Mouse (Mus musculus) left cerebral cortex, postnatal 25 days (tissue): ENCODE measurements at regions not wholly inside any gene's neighbourhood (a gene's known extent, or its start where the extent isn't known, plus 50 kb on each side); places are given as distances from the start of the nearest gene placed in this dataset.

Experiments
- DNase-seq, 2 experiments: peaks; one replicate each; pipeline ENCODE4 v3.0.0; 2022; ENCODE audit warnings: low spot score in 2 of 2, mixed read lengths in 1 of 2
- intact Hi-C: fragments of 180-260 bp; cut with DNase I; formaldehyde crosslinking; loops from one replicate; pipeline ENCODE4 v1.15.1; 2025

DNA sequence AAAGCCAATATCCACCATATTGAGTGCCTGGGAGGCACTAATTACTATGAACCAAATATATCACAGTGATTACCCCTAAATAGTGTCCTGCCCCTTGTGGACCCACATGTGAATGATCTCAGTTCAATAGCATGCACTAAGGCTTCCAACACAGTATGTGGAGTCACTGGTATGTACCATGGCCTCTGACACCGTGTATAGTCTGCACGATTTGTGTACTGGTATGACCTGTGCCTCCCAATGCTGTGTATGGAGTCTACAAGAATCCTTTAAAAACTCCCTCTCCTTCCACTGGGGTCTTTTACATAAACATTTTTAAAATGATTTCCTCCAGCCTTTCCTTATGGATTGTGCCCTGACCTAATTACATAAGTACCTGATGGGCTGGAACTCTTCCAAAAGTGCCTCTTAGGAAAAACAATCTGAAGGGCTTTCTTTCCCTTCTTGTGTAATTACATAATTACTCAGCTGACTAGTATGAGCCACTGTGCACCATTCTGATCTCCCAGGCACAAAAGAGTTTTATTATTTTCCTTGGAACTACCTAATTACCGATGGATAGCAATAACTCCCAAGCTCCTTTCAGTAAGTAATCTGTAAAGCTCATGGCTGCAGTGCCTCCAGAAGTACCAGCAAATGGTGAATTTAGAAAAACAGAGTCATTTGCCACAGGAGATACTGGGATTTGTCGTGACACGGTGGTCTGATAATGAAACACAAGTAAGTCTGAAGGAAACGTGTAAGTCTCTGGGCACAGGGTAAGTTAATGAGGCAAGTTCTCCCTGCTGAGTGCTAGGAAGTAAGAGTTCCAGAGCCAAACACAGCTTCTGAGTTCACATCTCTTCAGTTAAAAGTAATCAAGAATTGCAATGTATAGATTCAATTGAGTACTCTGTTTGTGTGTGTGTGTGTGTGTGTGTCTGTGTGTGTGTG, 135.8 kb upstream of the Rarb start:
- no peak for DNase-seq
- intact Hi-C loops, result no loop called here

DNA sequence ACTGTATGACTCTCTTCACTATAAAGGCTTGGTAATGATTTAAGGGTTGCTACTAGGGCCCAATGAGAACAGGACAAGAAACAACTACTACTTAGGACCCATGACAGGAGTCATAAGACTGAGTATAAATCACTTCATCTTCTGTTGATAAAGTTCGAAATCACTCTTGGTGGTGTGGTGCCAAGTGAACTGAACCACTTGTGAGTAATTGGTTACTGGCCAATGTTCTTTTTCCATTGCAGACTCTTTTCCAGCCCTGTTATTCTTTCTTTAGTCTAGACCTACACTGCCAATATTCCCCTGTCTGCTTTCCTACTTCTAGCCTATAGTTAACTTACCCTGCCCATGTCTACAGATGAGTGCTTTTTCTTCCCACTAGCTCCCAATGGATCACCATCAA, 129.8 kb upstream of the Rarb start:
- DNase-seq, result no peak
- intact Hi-C loops, result no loop called here

GRCm38 (mm10) chr14:16944441-16944840, 125.5 kb upstream of the Rarb start:
- no peak for DNase-seq
- intact Hi-C loops, result no loop called here

DNA sequence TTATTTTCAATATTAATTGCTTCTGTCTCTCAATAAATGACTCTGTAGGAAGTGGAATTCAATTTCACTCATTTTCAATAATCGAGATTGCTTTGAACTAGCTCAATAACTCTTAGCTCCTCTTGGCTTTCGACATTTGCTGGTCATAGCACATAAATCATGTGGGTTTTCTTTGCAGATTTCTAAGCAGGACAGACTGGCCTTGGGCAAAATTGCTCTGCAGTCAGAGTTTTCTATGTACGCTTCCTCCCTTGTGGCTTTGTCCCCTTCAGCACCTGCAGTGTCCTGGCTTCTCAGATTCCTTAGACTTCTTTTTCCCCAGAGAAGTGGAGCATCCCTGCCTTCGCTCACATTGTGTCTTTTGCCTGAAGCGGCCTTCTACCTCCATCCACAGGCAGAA, 124.6 kb upstream of the Rarb start:
- no peak for DNase-seq
- intact Hi-C loops, result no loop called here

DNA sequence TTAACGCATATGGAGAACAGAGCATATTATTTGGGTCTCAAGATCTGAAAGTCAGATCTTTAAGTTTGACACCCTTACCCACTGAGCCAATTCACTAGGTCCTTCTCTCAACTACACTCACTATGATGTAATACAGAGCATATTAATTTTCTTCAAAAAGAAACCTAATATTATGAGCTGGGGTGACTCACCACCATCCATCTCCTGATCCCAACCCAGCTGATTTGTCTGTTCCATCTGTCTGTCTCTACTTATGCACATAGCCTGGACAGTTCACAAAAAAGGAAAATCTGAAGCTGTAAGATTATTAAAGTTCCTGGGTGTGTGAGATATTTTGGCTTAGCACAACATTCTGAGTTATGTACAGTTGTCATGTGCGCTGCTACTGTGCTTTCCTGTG, 108.2 kb upstream of the Rarb start:
- no peak for DNase-seq
- intact Hi-C loops, result no loop called here

GRCm38 (mm10) chr14:16901534-16902147, 82.7 kb upstream of the Rarb start:
- DNase-seq, result no peak
- intact Hi-C loops, result no loop called here

DNA sequence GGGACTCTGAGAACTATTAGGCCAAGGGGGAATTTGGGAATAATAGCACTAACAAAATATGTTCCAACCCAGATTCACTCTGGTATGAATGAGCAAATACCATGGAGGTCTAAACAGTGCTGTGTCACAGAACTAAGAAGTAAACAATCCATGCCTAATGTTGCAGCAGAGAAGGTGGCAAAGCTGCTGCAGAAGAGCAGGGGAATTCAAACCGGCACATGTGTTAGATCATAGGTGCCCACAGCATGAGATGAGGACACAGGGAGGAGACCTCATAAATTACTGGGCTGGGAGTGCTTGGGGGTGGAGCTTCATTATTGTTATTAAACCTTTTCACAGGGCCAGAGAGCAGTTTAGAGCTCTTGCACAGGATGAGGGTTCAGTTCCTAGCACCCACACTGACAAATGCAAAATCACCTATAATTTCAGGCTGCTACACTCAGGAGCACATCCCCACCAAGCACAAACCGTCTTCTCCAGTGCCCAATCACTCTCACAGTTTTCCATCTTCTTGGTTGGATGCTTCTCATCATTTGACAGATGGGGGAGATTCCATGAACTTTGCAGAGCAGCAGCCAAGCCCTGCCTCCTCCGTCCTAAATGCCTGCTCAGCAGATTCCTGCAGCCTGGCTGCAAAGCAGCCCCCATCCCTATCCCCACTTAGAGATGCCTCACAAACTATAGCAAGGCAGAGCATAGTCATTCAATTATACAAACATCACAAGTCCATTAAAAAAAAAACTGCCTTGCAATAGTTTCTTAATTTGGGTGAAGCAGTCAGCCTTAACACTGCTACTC, 79.0 kb upstream of the Rarb start:
- intact Hi-C loops, result no loop called here
- no peak for DNase-seq

GRCm38 (mm10) chr14:16896974-16897373, 78.0 kb upstream of the Rarb start:
- intact Hi-C loops, result no loop called here
- DNase-seq, result no peak

DNA sequence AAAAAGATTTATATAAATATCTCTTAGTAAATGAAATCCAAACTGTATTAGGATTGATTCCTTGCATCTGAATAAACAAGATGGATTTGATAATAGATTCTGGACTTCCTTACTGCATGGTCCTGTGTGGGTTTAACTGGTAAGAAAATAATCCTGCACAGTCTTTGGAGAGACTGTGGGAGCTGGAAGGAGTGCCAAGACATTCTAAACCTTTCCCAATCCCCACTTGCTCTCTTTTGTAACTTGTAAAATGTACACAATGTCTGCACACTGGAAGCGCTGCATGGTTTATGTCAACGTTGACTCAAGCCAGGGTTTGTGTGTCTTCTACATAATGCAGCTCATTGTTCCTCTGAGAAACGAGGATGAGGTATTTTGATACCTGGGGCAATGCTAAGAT, 62.3 kb upstream of the Rarb start:
- no peak for DNase-seq
- intact Hi-C loops, result no loop called here

GRCm38 (mm10) chr14:16869221-16869620, 50.3 kb upstream of the Rarb start:
- intact Hi-C loops, result no loop called here
- DNase-seq, result no peak
